Mouse (Mus musculus) hindbrain, postnatal 0 days (tissue): ENCODE data around the gene Gm10447. TPM values are rescaled to one million over a fixed set of nuclear protein-coding genes. Genes with fewer than 3 reads are reported as not detected.

Experiments used
- ATAC-seq: fragments of 200-750 bp; cut with Nextera tagmentation; 2 replicates; pipeline ENCODE4 v1.8.0; 2017; ENCODE audit warnings: mild to moderate bottlenecking, moderate TSS enrichment, moderate library complexity
- DNase-seq: peaks from one replicate; pipeline ENCODE4 v3.0.0-alpha.2; 2015; ENCODE audit warnings: low spot score
- H3K27ac ChIP-seq: fragments of 300-500 bp; sonication (generic); 2 replicates; pipeline ENCODE4 v1.5.1; 2014; ENCODE audit warnings: mild to moderate bottlenecking
- H3K27me3 ChIP-seq: fragments of 300-500 bp; sonication (generic); 2 replicates; pipeline ENCODE4 v1.6.1; 2014; ENCODE audit warnings: low read length, mixed read lengths; ENCODE audit not compliant: insufficient read depth
- H3K36me3 ChIP-seq: fragments of 300-500 bp; sonication (generic); 2 replicates; pipeline ENCODE4 v1.6.1; 2014; ENCODE audit warnings: low read length, mixed read lengths; ENCODE audit not compliant: insufficient read depth
- H3K4me1 ChIP-seq: fragments of 300-500 bp; sonication (generic); 2 replicates; pipeline ENCODE4 v1.6.1; 2014; ENCODE audit warnings: antibody characterized with exemption, low read length, mixed read lengths; ENCODE audit not compliant: insufficient read depth
- H3K4me2 ChIP-seq: fragments of 300-500 bp; sonication (generic); 2 replicates; pipeline ENCODE4 v1.6.1; 2014; ENCODE audit warnings: low read depth, mild to moderate bottlenecking, low read length, moderate library complexity, mixed read lengths
- H3K4me3 ChIP-seq: fragments of 300-500 bp; sonication (generic); 2 replicates; pipeline ENCODE4 v1.5.1; 2014; ENCODE audit warnings: low read length
- H3K9ac ChIP-seq: fragments of 300-500 bp; sonication (generic); replicated peaks from 2 replicates; pipeline ENCODE4 v1.6.1; 2014; ENCODE audit warnings: mild to moderate bottlenecking, low read length, moderate library complexity, mixed read lengths
- H3K9me3 ChIP-seq: fragments of 300-500 bp; sonication (generic); 2 replicates; pipeline ENCODE4 v1.6.1; 2016; ENCODE audit warnings: low read length, mixed read lengths
- CTCF ChIP-seq: IDR thresholded peaks from 2 replicates; pipeline ENCODE4 v1.5.1; 2016; ENCODE audit warnings: antibody characterized with exemption, control low read depth, low read depth
- WGBS: fragments of 180-500 bp; shearing (Covaris S2); extraction: QIAGEN DNeasy Blood & Tissue Kit; methylation state at CpG from one replicate; pipeline ENCODE4 v1.1.7; 2014; 5-methylcytosine and 5-hydroxymethylcytosine counted together
- polyA plus RNA-seq: library from polyadenylated mRNA; unstranded; fragments of >200 nt; fragmentation: Nextera tagmentation; extraction: Ambion mirVana; gene quantifications from 2 replicates; pipeline ENCODE4 v1.2.1, GENCODE M21; 2015
- total RNA-seq: library from RNA; depleted of rRNA; stranded (reverse); fragments of >200 nt; gene quantifications from 2 replicates; pipeline ENCODE4 v1.2.3, GENCODE M21; 2014

Gene Gm10447
- total and polyA plus RNA-seq, 2 experiments from 2014 or later, result not detected

DNA sequence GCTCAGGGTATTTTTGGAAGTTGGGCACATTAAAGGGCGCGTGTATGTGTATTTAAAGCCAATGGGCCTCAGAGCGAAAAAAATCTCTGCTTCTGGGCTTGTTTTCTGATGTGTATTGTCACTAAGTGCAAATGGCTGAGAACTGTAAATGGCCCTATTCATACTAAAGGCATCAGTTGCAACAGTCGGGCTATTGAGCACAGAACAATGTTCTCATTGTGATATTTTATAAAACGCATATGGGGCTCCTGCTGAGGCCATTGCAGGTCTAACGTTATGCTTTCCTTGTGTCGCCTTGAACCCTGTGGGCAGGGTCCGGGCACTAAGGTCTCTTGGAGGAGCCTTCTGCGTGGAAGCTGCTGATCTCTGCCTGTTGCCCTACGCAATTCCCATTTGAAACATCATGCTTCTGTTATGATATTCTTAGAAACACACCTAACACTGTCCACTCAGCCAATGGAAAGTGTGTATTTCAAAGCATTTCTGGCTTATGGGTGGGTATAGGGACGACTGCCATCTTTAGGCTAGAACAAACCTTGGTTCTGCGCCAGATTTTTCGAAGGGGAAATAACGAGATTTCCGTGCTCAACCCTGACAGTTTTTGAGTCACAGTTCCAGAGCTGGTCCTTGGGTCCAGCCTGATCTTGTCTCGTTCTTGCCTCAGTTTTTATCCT is 12.5 kb upstream of the Gm10447 start:
- no peak overlapping the region for H3K9ac ChIP-seq
- no peak overlapping the region; the same call in 1 of the 2 replicates for H3K4me3 ChIP-seq
- H3K27me3 ChIP-seq, result peaks cover 13% of the 10 kb centered on the region
- no peaks in the 10 kb centered on the region for H3K36me3 ChIP-seq
- H3K4me2 ChIP-seq, result peak overlapping the region; percentile 60; the same call in 1 of the 2 replicates
- 22% methylated on average over 16 of the region's 16 CpGs for WGBS
- DNase-seq, result no peak
- peak overlapping the region; percentile 3; the same call in 1 of the 2 replicates for H3K27ac ChIP-seq
- ATAC-seq, result no peak
- H3K4me1 ChIP-seq, result peaks cover 8% of the 10 kb centered on the region
- H3K9me3 ChIP-seq, result no peaks in the 10 kb centered on the region
- no peak for TF ChIP-seq CTCF

DNA sequence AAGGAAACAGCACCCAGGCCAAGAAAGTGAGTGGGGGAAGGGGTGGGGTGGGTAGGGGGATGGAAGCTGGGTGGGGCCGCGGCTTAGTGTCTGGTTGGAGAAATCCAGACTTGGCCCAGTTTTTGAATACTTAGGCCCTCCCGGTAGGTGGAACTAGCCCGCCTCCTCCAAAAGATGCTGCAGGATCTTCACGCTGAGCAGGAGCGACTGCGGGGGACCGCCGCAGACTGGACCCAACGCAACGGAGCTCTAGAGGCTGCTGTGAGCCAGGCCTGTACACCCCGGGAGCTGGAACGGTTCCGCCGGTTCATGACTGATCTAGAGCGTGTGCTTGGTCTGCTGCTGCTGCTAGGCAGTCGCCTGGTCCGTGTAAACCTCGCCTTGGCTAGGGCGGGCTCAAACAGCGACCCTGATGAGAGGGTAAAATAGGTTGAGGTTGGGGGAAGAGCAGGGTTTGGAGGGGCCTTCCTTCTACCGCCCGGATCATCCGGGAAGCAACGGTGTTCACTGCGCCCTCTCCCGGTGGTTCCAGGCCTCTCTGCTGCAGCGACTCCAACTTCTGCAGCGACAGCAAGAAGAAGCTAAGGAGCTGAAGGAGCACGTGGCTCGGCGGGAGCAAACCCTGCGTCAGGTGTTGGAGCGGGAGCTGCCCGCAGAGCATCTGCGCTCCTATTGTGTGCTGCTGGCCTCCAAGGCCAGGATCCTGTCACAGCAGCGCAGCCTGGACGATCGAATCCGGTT is 9.5 kb upstream of the Gm10447 start:
- H3K9me3 ChIP-seq, result no peaks in the 10 kb centered on the region
- peak overlapping the region; percentile 50 for H3K9ac ChIP-seq
- peak; percentile 91 for DNase-seq
- H3K4me3 ChIP-seq, result peak overlapping the region; percentile 36
- WGBS, result 6% methylated on average over 40 of the region's 40 CpGs
- peak; percentile 91 for TF ChIP-seq CTCF
- ATAC-seq, result peak; percentile 67
- peak overlapping the region; percentile 61 for H3K4me2 ChIP-seq
- no peak overlapping the region for H3K27ac ChIP-seq
- peaks cover 28% of the 10 kb centered on the region for H3K27me3 ChIP-seq
- peaks cover 8% of the 10 kb centered on the region for H3K4me1 ChIP-seq
- no peaks in the 10 kb centered on the region for H3K36me3 ChIP-seq

DNA sequence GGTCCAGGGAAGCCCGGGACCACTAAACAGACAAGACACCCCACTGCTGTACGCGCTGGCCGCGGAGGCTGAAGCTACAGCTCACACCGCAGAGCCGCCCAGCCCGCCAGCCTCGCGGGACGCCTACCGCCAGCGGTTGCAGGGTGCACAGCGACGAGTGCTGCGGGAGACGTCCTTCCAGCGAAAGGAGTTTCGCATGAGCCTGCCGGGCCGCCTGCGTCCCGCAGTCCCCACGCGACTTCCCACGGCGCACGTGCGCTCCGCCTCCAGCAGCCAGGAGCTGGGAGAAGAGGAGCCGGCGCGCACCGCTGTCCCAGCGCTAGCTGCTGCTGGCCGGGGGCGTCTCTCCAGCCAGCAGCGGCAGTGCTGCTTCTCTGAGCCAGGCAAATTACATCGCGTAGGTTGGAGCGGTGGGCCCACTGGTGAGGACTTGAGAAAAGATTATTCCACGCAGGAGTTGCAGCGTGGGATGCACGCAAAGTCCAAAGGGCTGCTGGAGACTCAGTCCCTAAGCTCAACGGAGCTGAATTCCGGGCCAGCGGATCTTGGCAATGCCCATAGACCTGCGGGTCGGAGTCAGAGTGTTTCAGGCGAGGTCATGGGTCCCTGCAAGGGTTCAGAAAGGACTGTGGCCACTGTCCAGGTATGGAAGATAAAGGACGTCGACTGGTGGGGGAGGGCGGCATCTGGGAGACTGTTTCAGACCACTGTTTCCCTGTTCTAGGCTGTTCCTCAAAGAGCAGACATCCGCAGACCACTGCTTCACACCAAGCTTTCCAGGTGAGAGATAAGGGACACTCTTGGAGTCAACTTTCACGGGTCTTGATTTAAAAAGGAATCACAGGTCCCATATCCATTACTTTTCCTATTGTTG is 6.9 kb upstream of the Gm10447 start:
- ATAC-seq, result no peak
- no peak for TF ChIP-seq CTCF

DNA sequence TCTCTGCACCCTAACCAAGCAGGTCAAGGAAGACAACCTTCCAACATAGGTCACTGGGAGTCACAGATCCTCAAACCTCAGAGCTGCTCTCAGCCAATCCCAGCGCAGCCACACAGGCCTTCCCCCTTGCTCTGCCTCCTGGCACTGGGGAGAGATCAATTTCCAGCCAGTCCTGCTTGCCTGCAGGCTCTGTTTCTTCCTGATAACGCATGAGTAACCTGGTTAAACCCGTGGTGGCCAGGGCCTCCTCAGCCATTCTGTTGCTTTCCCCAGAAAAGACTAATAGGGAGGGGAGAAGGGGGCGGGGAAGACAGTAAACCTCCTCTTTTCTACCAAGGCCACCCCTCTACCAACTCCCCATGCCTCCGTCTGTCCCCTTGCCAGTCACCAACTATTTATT is 4.8 kb upstream of the Gm10447 start:
- ATAC-seq (no peak), DNase-seq (no peak)
- Histone ChIP-seq H3K4me3 (no peak overlapping the region), H3K9ac (no peak overlapping the region), H3K27me3 (peaks cover 42% of the 10 kb centered on the region), H3K9me3 (no peaks in the 10 kb centered on the region), H3K36me3 (no peaks in the 10 kb centered on the region), H3K4me1 (no peaks in the 10 kb centered on the region; the same call in 1 of the 2 replicates), H3K27ac (no peak overlapping the region), H3K4me2 (no peak overlapping the region)
- WGBS, result 27% methylated on average over 5 of the region's 5 CpGs
- no peak for TF ChIP-seq CTCF

More for the DNA sequence above, 6.9 kb upstream of the Gm10447 start:
- Histone ChIP-seq H3K9me3 (no peaks in the 10 kb centered on the region), H3K4me1 (no peaks in the 10 kb centered on the region; the same call in 1 of the 2 replicates), H3K4me3 (peak overlapping the region; percentile 40), H3K36me3 (no peaks in the 10 kb centered on the region), H3K27ac (no peak overlapping the region), H3K27me3 (peaks cover 36% of the 10 kb centered on the region), H3K9ac (no peak overlapping the region; the same call in 1 of the 2 replicates), H3K4me2 (peak overlapping the region; percentile 62)
- 8% methylated on average over 55 of the region's 55 CpGs for WGBS
- DNase-seq, result peak; percentile 44

DNA sequence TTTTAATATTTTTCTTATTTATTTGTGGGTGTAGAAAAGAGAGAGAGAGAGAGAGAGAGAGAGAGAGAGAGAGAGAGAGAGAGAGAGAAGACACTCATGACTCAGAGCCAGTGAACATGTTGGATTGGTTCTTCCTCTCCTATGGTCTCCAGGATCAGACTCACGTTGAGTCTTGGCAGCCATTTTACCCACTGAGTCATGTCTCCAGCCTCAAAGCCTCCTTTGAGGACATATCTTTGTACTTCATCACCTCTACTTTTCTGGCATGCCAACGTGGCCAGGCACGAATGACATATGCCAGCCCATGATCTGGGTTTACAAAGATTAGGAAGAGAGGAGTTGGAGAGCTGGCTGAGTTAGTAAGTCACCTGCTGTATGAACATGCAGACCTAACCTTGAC is 3.3 kb upstream of the Gm10447 start:
- H3K4me1 ChIP-seq, result no peaks in the 10 kb centered on the region
- no peaks in the 10 kb centered on the region for H3K36me3 ChIP-seq
- H3K9me3 ChIP-seq, result no peaks in the 10 kb centered on the region
- 80% methylated on average over 3 of the region's 3 CpGs for whole genome bisulfite sequencing
- H3K9ac ChIP-seq, result no peak overlapping the region
- no peak overlapping the region for H3K27ac ChIP-seq
- no peak overlapping the region for H3K4me2 ChIP-seq
- ATAC-seq, result no peak
- no peak overlapping the region for H3K4me3 ChIP-seq
- no peak for DNase-seq
- TF ChIP-seq CTCF, result no peak
- H3K27me3 ChIP-seq, result peaks cover 37% of the 10 kb centered on the region

DNA sequence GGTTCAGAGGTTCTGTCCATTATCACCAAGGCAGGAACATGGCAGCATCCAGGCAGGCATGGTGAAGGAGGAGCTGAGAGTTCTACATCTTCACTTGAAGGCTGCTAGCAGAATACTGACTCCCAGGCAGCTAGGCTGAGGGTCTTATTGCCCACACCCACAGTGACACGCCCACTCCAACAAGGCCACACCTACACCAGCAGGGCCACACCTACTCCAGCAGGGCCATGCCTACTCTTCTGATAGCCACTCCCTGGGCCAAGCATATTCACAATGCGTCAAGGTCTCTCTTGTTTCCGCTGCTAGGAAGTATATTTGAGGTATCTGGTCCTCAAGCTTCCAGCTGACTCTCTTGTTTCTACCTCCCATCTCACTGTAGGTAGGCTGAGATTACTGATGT is 2.1 kb upstream of the Gm10447 start:
- no peak for DNase-seq
- Histone ChIP-seq H3K36me3 (no peaks in the 10 kb centered on the region), H3K4me3 (no peak overlapping the region), H3K9me3 (no peaks in the 10 kb centered on the region), H3K4me1 (no peaks in the 10 kb centered on the region), H3K4me2 (no peak overlapping the region), H3K27me3 (peaks cover 27% of the 10 kb centered on the region; the same call in 1 of the 2 replicates), H3K27ac (no peak overlapping the region), H3K9ac (no peak overlapping the region)
- ATAC-seq, result no peak
- 58% methylated on average over 3 of the region's 3 CpGs for WGBS
- TF ChIP-seq CTCF, result no peak
